Mouse (Mus musculus): ENCODE results near the gene Ssc5d.

- TF ChIP-seq CTCF (IDR thresholded peaks at IDR 0.05; ENCODE audit: low read depth, low read length) (no peak), POLR2A (IDR thresholded peaks at IDR 0.05; ENCODE audit: borderline replicate concordance, low read depth, low read length) (no peak)
Measured at GRCm38 (mm10) chr7:4971068-4971467, 45.5 kb downstream of the Ssc5d start, which contains the start of gene Sbk3.
